Mouse (Mus musculus) lung, adult 2 months (tissue): ENCODE results near the gene Megf6.

Experiments
- CTCF ChIP-seq: fragments of 200-500 bp; IDR thresholded peaks from 2 replicates; pipeline ENCODE4 v1.5.1; 2011; ENCODE audit warnings: mild to moderate bottlenecking, low read length, control low read depth; ENCODE audit not compliant: insufficient read depth
- POLR2A ChIP-seq: fragments of 200-500 bp; IDR thresholded peaks from 2 replicates; pipeline ENCODE4 v1.6.1; 2011; ENCODE audit warnings: low read depth, mild to moderate bottlenecking, control low read depth, low read length, borderline replicate concordance; ENCODE audit errors: extremely low read depth

GRCm38 (mm10) chr4:154159961-154160537 lies 10.5 kb upstream of the Megf6 start:
- TF ChIP-seq CTCF, result no peak
- TF ChIP-seq POLR2A, result no peak
